Mouse (Mus musculus): Measurements from ENCODE around the gene Gm525.
A peak's percentile ranks its signal among the peaks of the same experiment; 100 is the strongest.
"Not testable (repeated sequence)": the region's sequence is repeated elsewhere in the genome, so short reads cannot be mapped to it uniquely, and the experiment has no call there.

Gm525 gene

GRCm38 (mm10) chr11:89073541-89073940 is at the start of gene Gm525:
Gm525 (plus strand) TSS chr11:89073841.
- DNase-seq (ENCODE audit: low spot score) = no peak

- peak; percentile 88 for DNase-seq (ENCODE audit: low spot score)
Measured at GRCm38 (mm10) chr11:89024181-89024881, 49.3 kb upstream of the Gm525 start.

GRCm38 (mm10) chr11:89025603-89026002 is 48.0 kb upstream of the Gm525 start:
- no peak for DNase-seq (ENCODE audit: low spot score)

DNA sequence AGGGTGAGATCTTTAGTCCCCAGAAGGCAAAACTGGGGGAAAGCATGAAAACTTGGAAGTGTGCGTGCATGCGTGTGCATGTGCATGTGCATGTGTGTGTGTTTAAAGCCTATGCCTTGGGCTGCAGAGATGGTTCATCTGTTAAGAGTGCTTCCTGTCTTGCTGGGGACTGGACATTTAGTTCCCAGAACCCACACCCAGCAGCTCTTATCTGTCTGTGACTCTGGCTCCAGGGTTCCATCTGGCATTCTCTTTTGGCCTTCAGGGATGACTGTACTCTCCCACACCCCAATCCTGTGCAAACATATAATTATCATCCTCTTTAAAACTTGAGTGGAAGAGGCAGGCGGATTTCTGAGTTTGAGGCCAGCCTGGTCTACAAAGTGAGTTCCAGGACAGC is 47.5 kb upstream of the Gm525 start:
- no peak for DNase-seq (ENCODE audit: low spot score)

DNA sequence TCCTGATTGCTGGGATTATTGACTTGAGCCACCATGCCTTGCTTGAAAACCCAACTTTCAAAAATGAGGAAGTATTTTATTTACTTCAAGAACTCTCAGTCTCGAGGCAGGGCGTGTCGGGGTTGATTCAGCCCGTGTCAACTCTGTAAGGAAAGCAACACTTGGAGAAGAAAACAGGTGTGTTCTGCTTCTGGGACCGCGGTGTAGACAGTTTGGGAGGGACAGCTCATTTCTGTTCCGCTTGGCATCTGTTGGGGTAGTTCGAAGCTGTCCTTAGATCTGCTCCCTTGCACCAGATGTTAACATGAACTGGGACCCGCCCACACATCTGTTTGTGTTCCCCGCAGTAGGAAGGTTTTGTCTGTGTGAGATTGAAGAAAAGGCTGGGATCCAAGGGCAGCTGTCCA is 45.7 kb upstream of the Gm525 start:
- DNase-seq (ENCODE audit: low spot score) = peak; percentile 62

DNA sequence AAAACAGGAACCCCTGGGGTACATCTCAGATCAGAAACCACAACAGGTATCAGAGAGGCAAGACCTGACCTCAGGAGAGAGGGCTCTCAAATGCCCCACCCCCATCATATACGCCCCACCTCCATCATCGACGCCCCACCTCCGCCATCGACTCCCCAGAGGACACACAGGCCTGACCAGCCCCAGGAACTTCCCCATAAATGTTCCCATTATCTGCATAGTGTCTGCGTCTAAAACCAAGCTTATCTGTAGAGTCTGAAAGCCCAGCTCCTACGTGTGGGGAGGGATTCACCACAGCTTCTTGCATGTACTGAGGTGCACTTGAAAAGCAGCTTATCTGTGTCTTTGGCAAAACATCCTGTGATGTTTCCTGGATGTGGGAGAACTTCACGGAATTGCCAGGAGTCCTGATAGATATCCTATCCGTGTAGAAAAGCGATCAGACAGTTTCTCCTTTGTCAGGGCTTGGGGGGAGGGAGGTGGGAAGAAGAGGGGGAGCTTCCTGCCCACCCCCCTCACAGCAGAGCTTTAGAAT is 44.7 kb upstream of the Gm525 start:
- no peak for DNase-seq (ENCODE audit: low spot score)

DNA sequence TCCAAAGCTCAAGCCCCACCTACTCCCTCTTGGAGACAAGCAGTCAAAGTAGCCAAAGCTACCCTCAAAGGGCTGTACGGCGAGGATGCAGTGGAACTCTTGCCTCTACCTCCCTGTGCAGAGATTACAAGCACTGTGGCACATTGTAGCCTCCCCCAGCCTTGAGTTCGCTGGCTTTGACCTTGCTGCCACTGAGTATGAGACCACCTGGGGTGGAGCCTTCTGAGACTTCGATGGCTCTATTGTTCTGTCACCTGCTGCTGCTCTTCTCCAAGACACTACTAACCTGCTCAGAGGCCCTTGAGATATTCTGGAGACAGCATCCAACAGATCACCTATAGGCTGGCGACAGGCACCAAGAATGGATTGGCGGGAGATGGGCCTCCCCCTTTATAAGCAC is 43.1 kb upstream of the Gm525 start:
- DNase-seq (ENCODE audit: low spot score) = no peak

GRCm38 (mm10) chr11:89031189-89031588 is 42.5 kb upstream of the Gm525 start:
- peak; percentile 72 for DNase-seq (ENCODE audit: low spot score)

GRCm38 (mm10) chr11:89034592-89034991 is 39.0 kb upstream of the Gm525 start:
- DNase-seq (ENCODE audit: low spot score) = no peak

DNA sequence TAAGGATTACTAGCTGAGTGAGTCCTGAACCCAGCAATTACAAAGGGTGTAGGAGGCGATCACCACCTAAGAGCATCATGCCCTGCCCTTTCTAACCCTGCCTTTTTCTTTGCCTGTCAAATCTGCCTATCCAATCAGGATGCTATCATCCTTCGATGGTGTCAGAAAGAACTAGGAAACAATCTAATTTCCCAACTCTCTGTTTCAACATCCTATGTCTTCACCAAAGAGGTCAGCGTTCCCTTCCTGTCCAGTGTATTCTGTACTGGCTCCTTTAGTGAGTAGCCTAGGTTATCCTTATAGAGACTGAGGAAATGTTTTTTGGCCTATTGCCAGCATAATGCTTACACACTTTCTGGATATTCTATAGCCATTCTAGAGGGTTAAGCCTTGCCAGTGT is 38.1 kb upstream of the Gm525 start:
- no peak for DNase-seq (ENCODE audit: low spot score)

- DNase-seq (ENCODE audit: low spot score) = no peak
Measured at GRCm38 (mm10) chr11:89038496-89038895, 35.1 kb upstream of the Gm525 start.

- peak; percentile 71 for DNase-seq (ENCODE audit: low spot score)
Measured at GRCm38 (mm10) chr11:89039325-89039724, 34.3 kb upstream of the Gm525 start.

DNA sequence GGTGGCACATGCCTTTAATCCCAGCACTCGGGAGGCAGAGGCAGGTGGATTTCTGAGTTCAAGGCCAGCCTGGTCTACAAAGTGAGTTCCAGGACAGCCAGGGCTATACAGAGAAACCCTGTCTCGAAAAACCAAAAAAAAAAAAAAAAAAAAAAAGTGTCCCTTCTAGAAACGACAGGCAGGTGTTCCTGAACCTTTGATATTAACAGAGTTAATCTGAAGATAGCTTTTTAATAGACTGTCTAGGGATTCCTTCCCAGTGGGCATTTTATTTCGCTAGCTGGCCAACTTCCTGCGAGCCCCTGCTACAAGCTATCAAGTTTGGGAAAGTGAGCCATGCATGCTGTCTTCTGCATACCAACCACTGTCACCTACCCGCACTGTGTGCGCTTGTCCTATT is 32.6 kb upstream of the Gm525 start:
- DNase-seq (ENCODE audit: low spot score) = not testable (repeated sequence)

GRCm38 (mm10) chr11:89043046-89043445 is 30.6 kb upstream of the Gm525 start:
- no peak for DNase-seq (ENCODE audit: low spot score)

- DNase-seq (ENCODE audit: low spot score) = not testable (repeated sequence)
Measured at GRCm38 (mm10) chr11:89045501-89045900, 28.1 kb upstream of the Gm525 start.

DNA sequence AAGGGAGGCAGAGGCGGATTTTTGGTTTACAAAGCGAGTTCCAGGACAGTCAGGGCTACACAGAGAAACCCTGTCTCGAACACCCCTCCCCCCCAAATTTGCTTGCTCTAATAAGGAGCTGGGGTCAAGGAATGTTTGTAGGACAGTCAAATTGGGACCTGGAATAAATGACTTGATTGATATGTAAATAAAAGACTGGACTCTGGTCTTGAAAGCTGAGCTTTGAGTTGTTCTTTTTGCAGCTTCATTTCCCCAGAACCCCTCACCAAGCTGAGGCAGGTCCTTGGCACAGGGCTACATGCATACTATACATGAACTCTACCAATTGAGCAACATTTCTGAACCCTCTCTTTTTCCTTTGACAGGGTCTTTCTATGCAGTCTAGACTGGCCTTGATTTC is 27.6 kb upstream of the Gm525 start:
- no peak for DNase-seq (ENCODE audit: low spot score)

DNA sequence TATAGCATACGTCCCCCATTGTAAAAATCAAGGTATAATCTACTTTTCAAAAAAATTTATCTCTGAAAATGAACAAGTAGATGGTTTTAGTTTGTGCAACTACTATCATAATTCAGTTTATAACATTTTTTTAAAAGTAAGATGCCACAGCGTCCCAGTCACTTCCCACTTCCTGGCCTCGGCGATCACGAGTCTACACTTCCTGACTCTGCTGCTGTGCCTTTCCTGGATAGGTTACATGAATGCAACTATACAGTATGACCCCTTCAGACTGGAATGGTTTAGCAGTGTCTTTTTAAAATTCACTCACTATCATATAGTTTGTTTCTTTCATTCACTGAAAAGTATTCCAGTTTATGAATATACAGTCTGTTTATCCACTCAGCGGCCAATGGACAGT is 21.9 kb upstream of the Gm525 start:
- no peak for DNase-seq (ENCODE audit: low spot score)

DNA sequence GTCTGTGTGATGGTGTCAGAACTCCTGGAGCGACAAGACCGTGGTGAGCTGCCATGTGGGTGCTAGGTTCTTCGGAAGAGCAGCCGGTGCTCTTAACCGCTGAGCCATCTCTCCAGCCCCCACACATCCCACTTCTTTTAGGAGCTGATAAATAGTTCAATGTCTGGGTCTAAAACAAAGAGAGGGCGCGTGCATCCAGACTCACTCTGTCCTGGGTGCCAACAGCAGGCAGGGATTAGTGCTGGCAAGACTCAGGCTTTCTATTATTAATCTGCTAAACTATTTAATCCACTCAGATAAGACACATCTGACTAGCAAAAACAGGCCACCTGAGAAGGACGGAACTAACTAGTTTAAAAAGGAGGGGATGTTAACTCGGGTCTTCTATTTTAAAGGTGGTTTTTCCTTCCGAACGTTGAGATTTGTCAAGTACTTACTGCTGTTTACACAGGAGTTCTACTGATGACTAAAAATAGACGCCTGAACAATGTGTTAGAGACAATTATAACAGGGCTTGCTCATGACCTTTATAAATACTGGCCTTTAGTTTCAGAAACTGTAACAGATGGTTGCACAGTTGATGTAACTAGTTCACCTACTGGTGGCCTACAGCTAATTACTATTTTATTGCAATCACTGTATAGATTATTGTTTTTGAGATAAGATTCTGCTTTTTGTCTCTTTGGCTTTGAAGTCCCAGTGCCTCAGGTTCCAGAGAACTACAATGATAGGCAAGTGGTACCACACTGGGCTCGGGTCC is 17.5 kb upstream of the Gm525 start:
- DNase-seq (ENCODE audit: low spot score) = no peak

DNA sequence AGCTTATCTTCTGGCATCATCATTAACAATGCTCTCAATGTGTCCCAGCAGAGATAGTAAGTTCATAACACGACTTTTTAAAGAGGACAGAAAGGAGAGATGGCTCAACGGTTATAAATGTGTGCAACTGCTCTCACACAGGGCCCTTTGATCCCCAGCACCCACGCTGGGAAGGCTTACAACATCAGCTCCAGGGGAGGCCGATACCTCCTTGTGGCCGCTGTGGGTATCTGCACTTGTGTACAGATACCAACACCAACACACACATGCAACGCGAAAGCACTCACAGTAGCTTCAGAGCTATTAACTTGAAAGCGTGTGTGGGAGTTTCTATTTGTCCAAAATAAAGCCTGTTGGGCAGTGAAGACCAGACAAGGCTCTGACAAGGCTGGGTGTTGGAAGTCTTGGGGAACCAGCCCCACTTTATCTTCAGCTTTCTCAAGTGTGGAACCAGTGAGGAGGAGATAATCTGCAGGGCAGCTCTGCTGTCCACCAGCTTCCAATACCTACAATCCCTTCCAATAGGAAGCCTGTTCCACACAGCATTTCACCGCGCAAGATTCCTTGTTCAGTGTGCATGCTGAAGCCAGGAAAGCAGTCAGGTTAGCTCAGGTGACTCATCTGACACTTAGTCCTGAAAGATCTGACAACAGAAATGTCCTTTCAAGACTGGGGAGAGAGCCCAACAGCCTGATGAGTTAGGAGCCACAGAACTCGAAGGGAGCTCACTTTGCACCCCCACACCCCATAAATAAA is 14.9 kb upstream of the Gm525 start:
- no peak for DNase-seq (ENCODE audit: low spot score)

- peak; percentile 30 for DNase-seq (ENCODE audit: low spot score)
Measured at GRCm38 (mm10) chr11:89059919-89060422, 13.7 kb upstream of the Gm525 start.

DNA sequence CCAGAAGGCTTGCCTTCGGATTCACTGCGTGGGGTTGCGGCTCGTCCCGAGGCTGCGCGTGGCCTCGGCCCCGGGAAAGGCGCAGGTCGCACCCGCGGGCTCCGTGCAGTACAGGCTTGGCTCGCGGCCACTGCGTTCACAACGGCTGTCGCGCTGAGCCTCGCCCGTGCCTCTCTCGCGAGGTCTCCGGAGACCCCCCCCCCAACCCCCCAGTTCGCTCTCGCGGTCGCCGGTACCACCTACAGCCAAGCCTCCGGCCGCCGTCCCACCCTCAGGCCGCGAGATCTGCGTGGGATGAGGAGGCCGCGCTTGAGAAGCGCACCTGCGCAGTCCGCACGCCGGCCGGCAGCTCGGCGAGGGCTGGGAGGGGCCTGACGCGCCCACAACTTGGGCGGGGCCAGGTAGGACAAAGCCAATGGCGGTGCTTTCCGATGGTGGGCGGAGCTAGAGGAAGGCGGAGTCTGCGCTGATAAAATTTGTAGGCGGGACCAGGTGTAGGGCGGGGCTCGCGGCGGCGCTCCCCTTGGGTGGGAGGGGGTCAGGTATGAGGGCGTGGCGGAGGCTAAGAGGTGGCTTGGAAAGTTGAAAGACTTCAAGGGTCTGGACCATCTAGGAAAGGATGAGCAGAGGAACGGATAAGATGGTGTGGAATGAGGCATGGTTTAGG is 13.1 kb upstream of the Gm525 start:
- DNase-seq (ENCODE audit: low spot score) = peak; percentile 91

GRCm38 (mm10) chr11:89061362-89061761 is 12.3 kb upstream of the Gm525 start:
- no peak for DNase-seq (ENCODE audit: low spot score)
